Mouse (Mus musculus): ENCODE measurements around the gene 3110009E18Rik.

3110009E18Rik gene

GRCm38 (mm10) chr1:120145527-120146216, 24.7 kb downstream of the 3110009E18Rik start:
- DNase-seq (ENCODE audit: low spot score), result no peak

DNA sequence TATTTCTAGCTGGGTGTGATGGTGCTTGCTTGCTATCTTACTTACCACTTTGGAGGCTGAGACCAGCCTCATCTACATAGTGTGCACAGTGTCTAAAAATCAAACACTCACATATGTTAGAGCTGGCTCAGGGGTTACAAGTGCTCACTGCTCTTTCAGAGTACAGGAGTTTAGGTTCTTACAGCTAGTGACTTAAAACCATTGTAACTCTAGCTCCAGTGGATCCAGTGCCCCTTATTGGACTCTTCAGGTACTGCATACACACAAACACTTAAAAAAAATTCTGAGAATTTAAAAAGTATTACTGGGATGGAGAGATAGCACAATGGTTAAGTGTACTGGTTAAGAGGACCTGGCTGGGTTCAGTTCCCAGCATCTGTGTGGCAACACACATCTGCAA, 26.0 kb downstream of the 3110009E18Rik start:
- no peak for DNase-seq (ENCODE audit: low spot score)

GRCm38 (mm10) chr1:120154232-120154631, 33.2 kb downstream of the 3110009E18Rik start:
- DNase-seq (ENCODE audit: low spot score), result no peak

GRCm38 (mm10) chr1:120155325-120155724, 34.3 kb downstream of the 3110009E18Rik start:
- DNase-seq (ENCODE audit: low spot score), result no peak

DNA sequence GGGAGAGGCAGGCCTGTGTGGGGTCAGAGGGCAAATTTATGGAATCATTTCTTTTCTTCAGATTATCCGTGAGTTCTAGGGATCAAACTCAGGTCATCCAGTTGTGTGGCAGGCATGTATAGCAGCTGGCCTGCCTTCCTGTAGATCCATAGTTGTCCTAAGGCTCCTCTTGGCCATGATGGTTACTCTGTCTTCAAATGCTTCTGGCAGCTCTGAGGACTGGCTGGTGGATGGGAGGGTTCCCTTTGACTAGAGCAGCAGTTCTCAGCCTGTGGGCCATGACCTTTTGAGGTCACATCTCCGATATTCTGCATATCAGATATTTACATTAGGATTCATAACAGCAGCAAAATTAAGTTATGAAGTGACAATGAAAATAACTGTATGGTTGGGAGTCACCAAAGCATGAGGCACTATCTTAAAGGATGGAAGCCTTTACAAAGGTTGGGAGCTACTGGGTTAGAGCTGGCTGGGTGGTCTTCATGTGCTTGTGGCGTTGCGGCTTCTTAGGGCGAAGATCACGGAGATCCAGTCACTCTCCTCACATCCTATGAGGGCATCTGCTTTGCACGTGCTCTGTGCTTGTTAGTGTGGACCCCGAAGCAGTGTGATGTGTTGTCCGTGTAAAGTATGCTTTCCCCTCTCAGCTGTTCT, 37.6 kb downstream of the 3110009E18Rik start:
- DNase-seq (ENCODE audit: low spot score), result no peak

GRCm38 (mm10) chr1:120161502-120161901, 40.5 kb downstream of the 3110009E18Rik start:
- DNase-seq (ENCODE audit: low spot score), result no peak

- DNase-seq (ENCODE audit: low spot score), result no peak
Measured at GRCm38 (mm10) chr1:120162616-120163015, 41.6 kb downstream of the 3110009E18Rik start.

DNA sequence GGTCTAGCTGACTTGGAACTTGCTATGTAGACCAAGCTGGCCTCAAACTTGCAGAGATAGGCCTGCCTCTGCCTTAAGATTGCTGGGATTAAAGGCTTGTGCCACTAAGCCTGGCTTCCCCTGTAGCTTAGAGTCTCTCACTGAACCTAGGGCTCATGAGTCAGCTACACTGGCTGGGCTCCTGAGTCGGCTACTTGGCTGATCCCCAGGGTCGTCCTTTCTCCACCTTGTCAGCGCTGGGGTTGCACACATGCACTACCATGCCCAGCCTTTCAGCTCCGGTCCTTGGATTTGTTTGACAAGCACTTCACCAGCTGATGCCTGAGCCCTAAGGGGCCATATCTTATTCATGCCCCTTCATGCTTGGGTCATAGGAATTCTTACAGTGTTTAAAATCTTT, 47.0 kb downstream of the 3110009E18Rik start:
- no peak for DNase-seq (ENCODE audit: low spot score)

DNA sequence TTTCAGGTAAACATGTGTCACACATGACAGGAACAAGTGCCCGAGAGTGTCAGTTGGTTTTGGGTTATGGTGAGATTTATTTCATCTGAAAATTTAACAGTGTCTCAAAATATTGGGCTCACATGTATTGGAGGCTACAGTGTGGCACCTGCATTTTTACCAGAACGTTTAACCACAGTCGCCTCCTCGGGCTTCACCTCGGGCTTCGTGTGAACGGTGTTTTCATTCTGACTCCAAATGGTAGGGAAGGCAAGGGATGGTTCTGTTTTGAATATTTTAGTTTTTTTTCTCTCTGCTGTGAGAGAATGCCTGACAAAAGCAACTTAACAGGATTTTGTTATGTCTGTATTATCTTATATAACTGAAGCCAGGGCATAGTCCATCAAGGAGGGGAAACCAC, 47.7 kb downstream of the 3110009E18Rik start:
- DNase-seq (ENCODE audit: low spot score), result no peak

DNA sequence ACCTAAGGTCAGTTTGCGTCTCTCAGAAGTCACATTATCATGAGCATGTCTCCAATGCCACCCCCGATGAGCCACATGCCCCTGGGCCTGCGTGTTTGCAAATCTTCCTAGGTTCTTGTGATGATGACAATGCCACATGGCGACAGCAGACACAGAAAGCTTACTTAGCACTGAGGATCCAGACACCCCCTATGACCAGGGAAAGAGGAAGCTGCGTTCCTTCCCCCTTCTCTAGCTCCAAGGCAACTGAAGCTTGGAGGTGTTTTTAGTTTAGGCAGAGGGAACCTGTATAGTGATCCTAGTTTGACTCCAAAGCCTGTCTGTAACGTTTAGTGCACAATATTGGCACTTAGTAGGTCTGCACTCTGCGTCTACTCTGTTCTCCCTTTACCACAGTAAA, 49.3 kb downstream of the 3110009E18Rik start:
- no peak for DNase-seq (ENCODE audit: low spot score)

DNA sequence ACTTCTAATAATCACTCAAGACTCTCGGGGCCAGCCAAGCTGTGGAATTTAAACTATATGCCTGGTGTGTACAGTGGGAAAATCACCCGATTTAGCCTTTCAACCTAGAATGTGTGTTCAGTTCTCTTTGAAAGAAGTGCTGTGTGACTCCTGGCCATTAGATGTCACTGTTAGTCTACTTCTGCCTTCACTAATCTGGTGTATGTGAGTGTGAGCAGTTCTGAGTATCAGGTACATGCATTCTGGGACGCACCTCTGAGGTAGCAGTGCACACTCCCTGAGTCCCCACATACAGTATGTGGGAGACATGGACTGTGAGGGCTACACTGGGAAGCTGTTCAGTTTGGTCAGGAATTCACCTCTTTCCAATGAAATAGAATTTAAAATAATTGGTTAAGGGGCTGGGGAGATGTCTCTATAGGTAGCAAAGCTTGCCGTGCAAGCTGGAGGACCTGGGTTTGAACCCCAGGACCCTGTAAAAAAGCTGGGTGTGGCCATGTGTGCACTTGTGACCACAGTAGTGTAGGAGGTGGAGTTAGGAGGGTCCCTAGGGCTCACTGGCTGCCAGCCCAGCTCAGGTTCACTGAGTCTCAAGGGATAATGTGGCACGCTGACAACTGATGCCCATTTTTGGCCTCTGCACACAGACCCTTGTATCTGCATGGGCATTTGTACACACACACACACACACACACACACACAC, 51.0 kb downstream of the 3110009E18Rik start:
- peak; percentile 55 for DNase-seq (ENCODE audit: low spot score)

GRCm38 (mm10) chr1:120174991-120175390, 54.0 kb downstream of the 3110009E18Rik start:
- DNase-seq (ENCODE audit: low spot score), result no peak

DNA sequence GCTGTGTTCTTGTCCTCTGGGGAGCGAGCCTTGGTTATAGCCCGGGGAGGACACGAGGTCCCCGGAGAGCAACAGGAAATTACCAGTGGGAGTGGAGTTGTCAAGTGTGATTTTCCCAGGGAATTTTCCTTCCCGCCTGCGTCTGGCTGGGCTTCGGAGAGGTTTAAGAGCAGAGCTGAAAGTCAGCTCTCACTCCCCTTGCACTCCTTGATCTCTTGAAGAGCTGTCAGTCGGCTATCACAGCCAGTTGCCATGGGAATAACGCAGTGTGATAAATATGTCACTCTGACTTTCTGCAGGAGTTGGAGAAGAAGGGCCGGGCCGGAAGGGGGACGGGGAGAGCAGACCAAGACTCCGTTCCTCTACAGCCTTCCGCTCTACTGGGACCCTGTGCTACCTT, 55.3 kb downstream of the 3110009E18Rik start:
- DNase-seq (ENCODE audit: low spot score), result no peak

- no peak for DNase-seq (ENCODE audit: low spot score)
Measured at GRCm38 (mm10) chr1:120177141-120177540, 56.2 kb downstream of the 3110009E18Rik start.

GRCm38 (mm10) chr1:120186204-120186603, 65.2 kb downstream of the 3110009E18Rik start:
- no peak for DNase-seq (ENCODE audit: low spot score)

DNA sequence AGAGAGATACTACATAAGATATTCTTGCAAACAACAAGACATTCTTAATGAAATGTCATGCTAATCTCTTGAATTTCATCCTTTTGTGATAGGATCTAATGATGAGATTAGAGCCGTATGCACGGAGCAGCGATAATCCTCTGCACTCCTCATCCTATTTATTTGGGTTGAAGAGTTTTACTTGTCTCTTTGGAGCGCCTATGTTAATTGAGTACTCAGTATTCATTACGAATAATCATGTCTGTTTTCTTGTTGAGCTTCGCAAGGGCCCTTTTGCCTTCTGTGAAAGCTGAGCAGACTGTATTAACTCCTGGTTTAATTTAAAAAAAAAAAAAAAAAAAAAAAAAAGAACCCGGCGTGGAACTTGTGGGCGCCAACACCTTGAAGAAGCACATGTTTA, 65.7 kb downstream of the 3110009E18Rik start:
- no peak for DNase-seq (ENCODE audit: low spot score)

- no peak for DNase-seq (ENCODE audit: low spot score)
Measured at GRCm38 (mm10) chr1:120187059-120187458, 66.1 kb downstream of the 3110009E18Rik start.

GRCm38 (mm10) chr1:120189206-120189605, 68.2 kb downstream of the 3110009E18Rik start:
- DNase-seq (ENCODE audit: low spot score), result no peak

GRCm38 (mm10) chr1:120190300-120190699, 69.3 kb downstream of the 3110009E18Rik start:
- no peak for DNase-seq (ENCODE audit: low spot score)

DNA sequence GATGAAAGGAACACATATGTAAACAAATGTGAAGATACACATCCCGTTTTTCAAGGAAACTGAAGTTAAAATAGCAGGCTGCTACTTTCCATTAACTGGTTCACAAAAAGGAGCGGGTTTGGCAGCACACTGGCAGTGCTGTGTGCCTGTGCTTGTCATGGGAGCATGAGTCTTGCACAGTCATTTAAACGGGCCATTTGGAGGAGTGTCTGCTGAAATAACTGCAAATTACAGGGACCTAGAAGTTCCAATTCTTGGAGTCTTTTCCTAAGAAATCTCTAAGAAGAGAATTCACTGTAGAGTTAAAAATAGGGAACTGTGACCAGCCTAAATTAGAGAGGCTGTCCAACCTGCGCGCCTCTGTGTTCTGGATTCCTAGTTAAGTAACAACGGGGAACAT, 70.0 kb downstream of the 3110009E18Rik start:
- DNase-seq (ENCODE audit: low spot score), result no peak

GRCm38 (mm10) chr1:120192321-120192720, 71.3 kb downstream of the 3110009E18Rik start:
- DNase-seq (ENCODE audit: low spot score), result no peak

GRCm38 (mm10) chr1:120193586-120193985, 72.6 kb downstream of the 3110009E18Rik start:
- no peak for DNase-seq (ENCODE audit: low spot score)

GRCm38 (mm10) chr1:120195947-120196346, 75.0 kb downstream of the 3110009E18Rik start:
- DNase-seq (ENCODE audit: low spot score), result no peak
